Mouse (Mus musculus): ENCODE measurements around the gene Olfr1000. TPM values are rescaled to one million over a fixed set of nuclear protein-coding genes. Genes with fewer than 3 reads are reported as not detected.
"Not testable (repeated sequence)": the region's sequence is repeated elsewhere in the genome, so short reads cannot be mapped to it uniquely, and the experiment has no call there.

Gene Olfr1000
- polyA plus RNA-seq (2014; fragmentation: Nextera tagmentation; extraction: Ambion mirVana) = not detected in 2 replicates

- Histone ChIP-seq H3K36me3 (ENCODE audit: control insufficient read depth, insufficient read depth, low read length) (no peaks in the 10 kb centered on the region), H3K4me1 (ENCODE audit: control insufficient read depth, insufficient read depth, low read length) (no peaks in the 10 kb centered on the region), H3K27ac (ENCODE audit: low read length) (no peak within 1 kb of the TSS), H3K9me3 (ENCODE audit: control insufficient read depth, low read depth, low read length) (no peaks in the 10 kb centered on the region), H3K4me3 (ENCODE audit: low read depth, low read length) (no peak within 1 kb of the TSS), H3K9ac (replicated peaks; ENCODE audit: low read depth, low read length) (no peak within 1 kb of the TSS), H3K27me3 (ENCODE audit: control insufficient read depth, insufficient read depth, low read length) (no peaks in the 10 kb centered on the region), H3K4me2 (replicated peaks; ENCODE audit: low read depth, low read length) (no peak within 1 kb of the TSS)
- 77% methylated on average over 1 of the region's 1 CpGs for WGBS
- no peak for ATAC-seq (ENCODE audit: insufficient number of reproducible peaks, insufficient read depth, low FRiP score, low read depth)
Observed at GRCm38 (mm10) chr2:85611803-85612202, at the start of gene Olfr1000. Gene Olfr1000 (minus strand): TSS chr2:85611903.

- Histone ChIP-seq H3K27me3 (ENCODE audit: control insufficient read depth, insufficient read depth, low read length) (no peaks in the 10 kb centered on the region), H3K9me3 (ENCODE audit: control insufficient read depth, low read depth, low read length) (no peaks in the 10 kb centered on the region), H3K9ac (replicated peaks; ENCODE audit: low read depth, low read length) (no peak within 1 kb of the TSS), H3K4me2 (replicated peaks; ENCODE audit: low read depth, low read length) (no peak within 1 kb of the TSS), H3K4me1 (ENCODE audit: control insufficient read depth, insufficient read depth, low read length) (no peaks in the 10 kb centered on the region), H3K4me3 (ENCODE audit: low read depth, low read length) (no peak within 1 kb of the TSS), H3K36me3 (ENCODE audit: control insufficient read depth, insufficient read depth, low read length) (no peaks in the 10 kb centered on the region), H3K27ac (ENCODE audit: low read length) (no peak within 1 kb of the TSS)
- no peak for ATAC-seq (ENCODE audit: insufficient number of reproducible peaks, insufficient read depth, low FRiP score, low read depth)
- WGBS = 92% methylated on average over 1 of the region's 1 CpGs
Observed at GRCm38 (mm10) chr2:85650604-85651003, 38.9 kb upstream of the Olfr1000 start, which contains the start of gene Olfr1002. Gene Olfr1002 (minus strand): TSS chr2:85650704.

- not testable (repeated sequence) for ATAC-seq (ENCODE audit: insufficient number of reproducible peaks, insufficient read depth, low FRiP score, low read depth); H3K4me2 ChIP-seq (replicated peaks; ENCODE audit: low read depth, low read length); H3K4me1 ChIP-seq (ENCODE audit: control insufficient read depth, insufficient read depth, low read length); H3K27me3 ChIP-seq (ENCODE audit: control insufficient read depth, insufficient read depth, low read length); H3K27ac ChIP-seq (ENCODE audit: low read length); H3K4me3 ChIP-seq (ENCODE audit: low read depth, low read length); H3K9ac ChIP-seq (replicated peaks; ENCODE audit: low read depth, low read length); H3K36me3 ChIP-seq (ENCODE audit: control insufficient read depth, insufficient read depth, low read length); H3K9me3 ChIP-seq (ENCODE audit: control insufficient read depth, low read depth, low read length)
- WGBS = 84% methylated on average over 2 of the region's 2 CpGs
Observed at GRCm38 (mm10) chr2:85588648-85589047, 23.1 kb downstream of the Olfr1000 start, which contains the start of gene Olfr998. Gene Olfr998 (plus strand): TSS chr2:85588948.

GRCm38 (mm10) chr2:85578915-85579314, 32.8 kb downstream of the Olfr1000 start, which contains the start of gene Olfr996:
Gene Olfr996 (plus strand): TSS chr2:85579215.
- no peaks in the 10 kb centered on the region for H3K27me3 ChIP-seq (ENCODE audit: control insufficient read depth, insufficient read depth, low read length)
- no peak for ATAC-seq (ENCODE audit: insufficient number of reproducible peaks, insufficient read depth, low FRiP score, low read depth)
- H3K36me3 ChIP-seq (ENCODE audit: control insufficient read depth, insufficient read depth, low read length) = no peaks in the 10 kb centered on the region
- no peaks in the 10 kb centered on the region for H3K9me3 ChIP-seq (ENCODE audit: control insufficient read depth, low read depth, low read length)
- H3K4me2 ChIP-seq (replicated peaks; ENCODE audit: low read depth, low read length) = no peak within 1 kb of the TSS
- H3K4me1 ChIP-seq (ENCODE audit: control insufficient read depth, insufficient read depth, low read length) = no peaks in the 10 kb centered on the region
- H3K4me3 ChIP-seq (ENCODE audit: low read depth, low read length) = no peak within 1 kb of the TSS
- no peak within 1 kb of the TSS for H3K27ac ChIP-seq (ENCODE audit: low read length)
- H3K9ac ChIP-seq (replicated peaks; ENCODE audit: low read depth, low read length) = no peak within 1 kb of the TSS

GRCm38 (mm10) chr2:85561187-85561586, 50.5 kb downstream of the Olfr1000 start:
- ATAC-seq (ENCODE audit: insufficient number of reproducible peaks, insufficient read depth, low FRiP score, low read depth) = no peak
- 21% methylated on average over 4 of the region's 4 CpGs for WGBS
- Histone ChIP-seq H3K9me3 (ENCODE audit: control insufficient read depth, low read depth, low read length) (no peaks in the 10 kb centered on the region), H3K4me1 (ENCODE audit: control insufficient read depth, insufficient read depth, low read length) (no peaks in the 10 kb centered on the region), H3K27ac (ENCODE audit: low read length) (no peak overlapping the region), H3K9ac (replicated peaks; ENCODE audit: low read depth, low read length) (no peak overlapping the region), H3K27me3 (ENCODE audit: control insufficient read depth, insufficient read depth, low read length) (no peaks in the 10 kb centered on the region), H3K4me3 (ENCODE audit: low read depth, low read length) (no peak overlapping the region), H3K36me3 (ENCODE audit: control insufficient read depth, insufficient read depth, low read length) (no peaks in the 10 kb centered on the region), H3K4me2 (replicated peaks; ENCODE audit: low read depth, low read length) (no peak overlapping the region)

GRCm38 (mm10) chr2:85560226-85560625, 51.5 kb downstream of the Olfr1000 start:
- Histone ChIP-seq H3K4me2 (replicated peaks; ENCODE audit: low read depth, low read length) (no peak overlapping the region), H3K9ac (replicated peaks; ENCODE audit: low read depth, low read length) (no peak overlapping the region), H3K36me3 (ENCODE audit: control insufficient read depth, insufficient read depth, low read length) (no peaks in the 10 kb centered on the region), H3K4me3 (ENCODE audit: low read depth, low read length) (no peak overlapping the region), H3K4me1 (ENCODE audit: control insufficient read depth, insufficient read depth, low read length) (no peaks in the 10 kb centered on the region), H3K27me3 (ENCODE audit: control insufficient read depth, insufficient read depth, low read length) (no peaks in the 10 kb centered on the region), H3K9me3 (ENCODE audit: control insufficient read depth, low read depth, low read length) (no peaks in the 10 kb centered on the region), H3K27ac (ENCODE audit: low read length) (no peak overlapping the region)
- no peak for ATAC-seq (ENCODE audit: insufficient number of reproducible peaks, insufficient read depth, low FRiP score, low read depth)
- 28% methylated on average over 4 of the region's 4 CpGs for WGBS

Other genes with a start within 250 kb of the Olfr1000 start
- not detected in 2 replicates for gene Olfr988, start 248.7 kb downstream of the Olfr1000 start, polyA plus RNA-seq (2014; fragmentation: Nextera tagmentation; extraction: Ambion mirVana)
- not detected in 2 replicates for gene Olfr992, start 202.4 kb downstream of the Olfr1000 start, polyA plus RNA-seq (2014; fragmentation: Nextera tagmentation; extraction: Ambion mirVana)
- gene Olfr993, start 197.0 kb downstream of the Olfr1000 start, polyA plus RNA-seq (2014; fragmentation: Nextera tagmentation; extraction: Ambion mirVana) = not detected in 2 replicates
- not detected in 2 replicates for gene Olfr994, start 175.5 kb downstream of the Olfr1000 start, polyA plus RNA-seq (2014; fragmentation: Nextera tagmentation; extraction: Ambion mirVana)
- not detected in 2 replicates for gene Olfr995, start 168.3 kb downstream of the Olfr1000 start, polyA plus RNA-seq (2014; fragmentation: Nextera tagmentation; extraction: Ambion mirVana)
- gene 4833423E24Rik, start 92.9 kb downstream of the Olfr1000 start, polyA plus RNA-seq (2014; fragmentation: Nextera tagmentation; extraction: Ambion mirVana) = 3.3 and 3.4 TPM in 2 replicates
- gene Olfr996, start 32.7 kb downstream of the Olfr1000 start, polyA plus RNA-seq (2014; fragmentation: Nextera tagmentation; extraction: Ambion mirVana) = not detected in 2 replicates
- not detected in 2 replicates for gene Olfr998, start 23.0 kb downstream of the Olfr1000 start, polyA plus RNA-seq (2014; fragmentation: Nextera tagmentation; extraction: Ambion mirVana)
- gene Olfr1002, start 38.8 kb upstream of the Olfr1000 start, polyA plus RNA-seq (2014; fragmentation: Nextera tagmentation; extraction: Ambion mirVana) = not detected in 2 replicates
- not detected in 2 replicates for gene Olfr154, start 52.6 kb upstream of the Olfr1000 start, polyA plus RNA-seq (2014; fragmentation: Nextera tagmentation; extraction: Ambion mirVana)
- not detected in 2 replicates for gene Olfr1006, start 66.9 kb upstream of the Olfr1000 start, polyA plus RNA-seq (2014; fragmentation: Nextera tagmentation; extraction: Ambion mirVana)
- gene Olfr1008, start 77.5 kb upstream of the Olfr1000 start, polyA plus RNA-seq (2014; fragmentation: Nextera tagmentation; extraction: Ambion mirVana) = not detected in 2 replicates
- gene Olfr1009, start 103.5 kb upstream of the Olfr1000 start, polyA plus RNA-seq (2014; fragmentation: Nextera tagmentation; extraction: Ambion mirVana) = not detected in 2 replicates
- not detected in 2 replicates for gene Olfr1012, start 150.9 kb upstream of the Olfr1000 start, polyA plus RNA-seq (2014; fragmentation: Nextera tagmentation; extraction: Ambion mirVana)
- gene Olfr1013, start 155.2 kb upstream of the Olfr1000 start, polyA plus RNA-seq (2014; fragmentation: Nextera tagmentation; extraction: Ambion mirVana) = not detected in 2 replicates
- not detected in 2 replicates for gene Olfr1014, start 160.8 kb upstream of the Olfr1000 start, polyA plus RNA-seq (2014; fragmentation: Nextera tagmentation; extraction: Ambion mirVana)
- not detected in 2 replicates for gene Olfr1015, start 170.1 kb upstream of the Olfr1000 start, polyA plus RNA-seq (2014; fragmentation: Nextera tagmentation; extraction: Ambion mirVana)
- not detected in 2 replicates for gene Olfr1016, start 190.6 kb upstream of the Olfr1000 start, polyA plus RNA-seq (2014; fragmentation: Nextera tagmentation; extraction: Ambion mirVana)
- not detected in 2 replicates for gene Olfr1018, start 206.6 kb upstream of the Olfr1000 start, polyA plus RNA-seq (2014; fragmentation: Nextera tagmentation; extraction: Ambion mirVana)
- not detected in 2 replicates for gene Olfr1019, start 233.6 kb upstream of the Olfr1000 start, polyA plus RNA-seq (2014; fragmentation: Nextera tagmentation; extraction: Ambion mirVana)
- not detected in 2 replicates for gene Olfr1020, start 235.1 kb upstream of the Olfr1000 start, polyA plus RNA-seq (2014; fragmentation: Nextera tagmentation; extraction: Ambion mirVana)

Measured in stomach, embryonic 14.5 days (tissue).